Mouse (Mus musculus): Measurements from ENCODE around the gene Acsm1. TPM values are rescaled to one million over a fixed set of nuclear protein-coding genes. Genes with fewer than 3 reads are reported as not detected.
"Not testable (repeated sequence)": the region's sequence is repeated elsewhere in the genome, so short reads cannot be mapped to it uniquely, and the experiment has no call there.

Gene Acsm1
- not detected for total RNA-seq (2021)

GRCm38 (mm10) chr7:119606664-119607076 lies at the start of gene Acsm1:
TSS of gene Acsm1 (plus strand) at chr7:119607026.
- intact Hi-C loops (cut with DNase I) = no loop called here
- DNase-seq (ENCODE audit: low spot score in 2 of 2) = no peak

GRCm38 (mm10) chr7:119559789-119560451 lies 46.9 kb upstream of the Acsm1 start:
- intact Hi-C loops (cut with DNase I) = no loop called here
- DNase-seq (ENCODE audit: low spot score in 2 of 2) = no peak

GRCm38 (mm10) chr7:119560452-119560835 lies 46.4 kb upstream of the Acsm1 start:
- no peak for DNase-seq (ENCODE audit: low spot score in 2 of 2)

GRCm38 (mm10) chr7:119561441-119561840 lies 45.4 kb upstream of the Acsm1 start:
- no peak for DNase-seq (ENCODE audit: low spot score in 2 of 2)
- intact Hi-C loops (cut with DNase I) = no loop called here

More at GRCm38 (mm10) chr7:119560452-119560835, 46.4 kb upstream of the Acsm1 start:
- intact Hi-C loops (cut with DNase I) = no loop called here

- intact Hi-C loops (cut with DNase I); DNase-seq (ENCODE audit: low spot score in 2 of 2): not testable (repeated sequence)
These were observed 44.4 kb upstream of the Acsm1 start for GRCm38 (mm10) chr7:119562476-119562875.

GRCm38 (mm10) chr7:119594530-119595107 lies 12.2 kb upstream of the Acsm1 start:
- intact Hi-C loops (cut with DNase I) = no loop called here

GRCm38 (mm10) chr7:119595306-119595705 lies 11.5 kb upstream of the Acsm1 start:
- intact Hi-C loops (cut with DNase I) = no loop called here
- DNase-seq (ENCODE audit: low spot score in 2 of 2) = no peak

More at GRCm38 (mm10) chr7:119594530-119595107, 12.2 kb upstream of the Acsm1 start:
- no peak for DNase-seq (ENCODE audit: low spot score in 2 of 2)

GRCm38 (mm10) chr7:119596536-119596935 lies 10.3 kb upstream of the Acsm1 start:
- intact Hi-C loops (cut with DNase I) = no loop called here
- DNase-seq (ENCODE audit: low spot score in 2 of 2) = no peak

GRCm38 (mm10) chr7:119601195-119601953 lies 5.5 kb upstream of the Acsm1 start:
- no peak for DNase-seq (ENCODE audit: low spot score in 2 of 2)
- intact Hi-C loops (cut with DNase I) = no loop called here

GRCm38 (mm10) chr7:119601954-119602317 lies 4.9 kb upstream of the Acsm1 start:
- intact Hi-C loops (cut with DNase I) = no loop called here
- DNase-seq (ENCODE audit: low spot score in 2 of 2) = no peak

GRCm38 (mm10) chr7:119604903-119605483 lies 1.8 kb upstream of the Acsm1 start:
- intact Hi-C loops (cut with DNase I) = no loop called here

GRCm38 (mm10) chr7:119605926-119606663 lies 731 bp upstream of the Acsm1 start:
- DNase-seq (ENCODE audit: low spot score in 2 of 2) = no peak
- intact Hi-C loops (cut with DNase I) = no loop called here

More at GRCm38 (mm10) chr7:119604903-119605483, 1.8 kb upstream of the Acsm1 start:
- DNase-seq (ENCODE audit: low spot score in 2 of 2) = no peak

GRCm38 (mm10) chr7:119607796-119608515 lies 1.1 kb downstream of the Acsm1 start:
- intact Hi-C loops (cut with DNase I) = no loop called here

GRCm38 (mm10) chr7:119616531-119616930 lies 9.7 kb downstream of the Acsm1 start:
- intact Hi-C loops (cut with DNase I) = no loop called here
- DNase-seq (ENCODE audit: low spot score in 2 of 2) = no peak

More at GRCm38 (mm10) chr7:119607796-119608515, 1.1 kb downstream of the Acsm1 start:
- no peak for DNase-seq (ENCODE audit: low spot score in 2 of 2)

- DNase-seq (ENCODE audit: low spot score in 2 of 2) = no peak
- intact Hi-C loops (cut with DNase I) = no loop called here
These were observed 10.8 kb downstream of the Acsm1 start for GRCm38 (mm10) chr7:119617593-119617992.

GRCm38 (mm10) chr7:119618209-119618935 lies 11.5 kb downstream of the Acsm1 start:
- intact Hi-C loops (cut with DNase I) = no loop called here
- DNase-seq (ENCODE audit: low spot score in 2 of 2) = no peak

- intact Hi-C loops (cut with DNase I) = no loop called here
- no peak for DNase-seq (ENCODE audit: low spot score in 2 of 2)
These were observed 13.3 kb downstream of the Acsm1 start for GRCm38 (mm10) chr7:119620157-119620556.

- DNase-seq (ENCODE audit: low spot score in 2 of 2) = no peak
These were observed 31.9 kb downstream of the Acsm1 start for GRCm38 (mm10) chr7:119638773-119639172.

More at GRCm38 (mm10) chr7:119638773-119639172, 31.9 kb downstream of the Acsm1 start:
- intact Hi-C loops (cut with DNase I) = no loop called here

Data from left cerebral cortex, postnatal 36 days (tissue).